Mouse (Mus musculus): ENCODE measurements around the gene Snrnp35.
"Not testable (repeated sequence)": the region's sequence is repeated elsewhere in the genome, so short reads cannot be mapped to it uniquely, and the experiment has no call there.

Gene Snrnp35

DNA sequence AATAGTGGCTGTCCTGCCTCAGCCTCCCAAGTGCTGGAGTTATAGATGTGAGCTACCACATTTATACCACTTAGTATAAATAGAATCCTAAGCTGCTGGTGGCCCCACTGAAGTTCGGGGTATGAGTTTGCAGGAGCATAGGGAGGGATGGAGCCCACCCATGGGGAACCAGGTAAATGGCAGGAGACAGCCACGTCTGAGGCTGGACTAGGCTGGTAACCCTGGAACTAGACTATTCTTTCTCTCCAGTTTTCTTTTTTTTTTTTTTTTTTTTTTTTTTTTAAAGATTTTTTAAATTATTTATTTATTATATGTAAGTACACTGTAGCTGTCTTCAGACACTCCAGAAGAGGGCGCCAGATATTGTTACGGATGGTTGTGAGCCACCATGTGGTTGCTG lies 17.1 kb downstream of the Snrnp35 start:
- not testable (repeated sequence) for DNase-seq (ENCODE audit: low read depth, low spot score)

DNA sequence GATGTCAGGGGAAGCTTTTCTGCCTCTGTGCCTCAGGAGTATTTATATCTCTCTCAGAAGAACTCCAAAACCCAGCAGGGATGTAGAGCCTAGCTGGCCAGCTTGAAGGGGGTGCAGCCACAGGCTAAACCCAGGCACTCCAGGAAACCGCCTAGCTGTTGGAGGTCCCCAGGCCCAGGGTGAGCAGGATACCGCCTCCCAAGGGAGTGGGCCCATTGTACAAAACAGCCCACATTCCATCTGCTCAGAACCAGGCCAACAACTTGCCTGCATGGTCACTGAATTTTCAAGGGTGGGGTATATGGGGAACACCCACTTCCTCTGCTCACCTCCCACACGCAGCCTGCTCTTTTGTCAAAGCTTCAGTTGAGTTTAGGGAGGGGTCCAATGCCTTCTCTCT lies 17.6 kb downstream of the Snrnp35 start:
- DNase-seq (ENCODE audit: low read depth, low spot score) = peak; percentile 46

DNA sequence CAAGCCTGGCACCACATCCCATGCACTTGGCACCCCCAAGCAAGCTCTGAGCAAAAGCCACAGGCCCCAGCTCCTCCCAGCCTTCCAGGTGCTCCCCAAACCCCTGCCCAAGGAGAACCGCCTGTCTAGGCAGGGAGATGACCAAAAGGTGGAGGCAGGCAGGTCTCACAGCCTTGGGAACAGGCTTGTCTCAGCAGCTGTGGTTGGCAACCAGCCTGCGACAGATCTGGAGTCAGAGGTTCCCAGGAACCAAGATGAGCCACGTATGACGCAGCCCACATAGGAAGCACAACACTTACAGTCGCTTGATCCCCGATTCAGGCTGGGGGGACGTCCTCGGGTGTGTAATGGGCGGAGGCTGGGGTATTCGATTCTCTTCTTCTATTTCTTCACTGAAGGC lies 18.6 kb downstream of the Snrnp35 start:
- no peak for DNase-seq (ENCODE audit: low read depth, low spot score)

DNA sequence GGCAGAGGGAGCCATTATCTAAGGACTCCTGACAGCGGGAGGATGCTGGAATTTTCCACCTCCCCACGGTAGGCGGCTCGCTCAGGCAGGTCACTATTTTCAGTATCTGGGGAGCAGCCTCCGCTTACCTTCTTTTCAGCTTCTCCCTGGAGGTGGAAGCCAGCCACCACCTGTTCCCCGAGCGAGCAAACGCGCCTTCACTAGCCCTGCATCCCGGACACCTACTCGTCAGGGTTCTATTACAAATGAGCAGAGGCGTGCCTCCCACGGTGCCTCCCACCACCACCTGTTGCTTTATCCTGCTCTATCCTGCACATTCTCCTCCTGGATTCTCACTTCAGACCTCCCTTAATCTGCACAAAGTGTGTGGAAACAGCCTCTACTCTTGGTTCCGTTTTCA lies 20.8 kb downstream of the Snrnp35 start:
- DNase-seq (ENCODE audit: low read depth, low spot score) = peak; percentile 41

DNA sequence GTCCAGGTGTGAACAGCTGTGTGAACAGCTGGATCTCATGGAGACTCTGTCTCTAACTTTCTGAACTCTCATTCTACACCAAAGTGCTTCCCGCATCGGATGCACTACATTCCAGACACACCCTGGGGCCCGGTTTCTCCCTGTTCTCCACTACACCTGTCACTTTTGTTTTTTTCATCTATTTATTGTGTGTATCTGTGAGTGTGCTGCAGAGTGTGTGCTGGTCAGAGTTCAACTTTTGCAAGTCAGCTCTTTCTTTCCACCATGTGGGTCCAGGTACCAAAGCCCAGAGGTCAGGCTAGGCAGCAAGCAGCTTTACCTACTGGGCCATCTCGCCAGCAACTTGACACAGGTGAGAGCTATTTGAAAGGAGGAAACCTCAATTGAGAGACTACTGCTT lies 22.3 kb downstream of the Snrnp35 start:
- no peak for DNase-seq (ENCODE audit: low read depth, low spot score)

DNA sequence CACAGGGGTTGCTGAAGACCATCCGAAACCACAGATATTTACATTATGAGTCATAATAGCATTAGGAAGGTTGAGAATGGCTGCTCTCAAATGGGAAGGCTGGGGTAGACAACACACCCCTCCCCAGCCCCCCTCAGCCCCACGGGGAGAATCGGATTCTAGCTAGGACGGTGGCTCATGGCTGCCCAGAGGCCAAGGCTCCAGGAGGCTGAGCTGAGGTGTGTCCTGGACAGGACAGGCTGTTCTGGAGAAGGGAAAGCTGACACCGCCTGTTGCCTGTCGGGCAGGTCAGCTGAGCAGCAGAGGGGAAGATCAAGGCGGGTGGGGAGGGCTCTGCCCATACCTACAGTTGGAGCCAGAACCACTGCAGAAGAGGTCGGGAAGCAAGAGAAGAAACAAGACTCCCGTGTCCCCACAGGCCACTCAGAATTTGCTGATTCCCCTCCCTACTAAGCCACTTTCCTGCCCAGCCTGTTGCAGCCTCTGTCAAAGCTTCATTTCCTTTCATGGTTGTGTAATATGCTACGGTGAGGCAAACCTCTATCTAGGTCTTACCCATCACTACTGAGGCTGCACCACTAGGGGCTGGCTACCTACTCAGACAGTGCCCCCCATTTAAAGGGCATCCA lies 23.9 kb downstream of the Snrnp35 start:
- DNase-seq (ENCODE audit: low read depth, low spot score) = no peak

DNA sequence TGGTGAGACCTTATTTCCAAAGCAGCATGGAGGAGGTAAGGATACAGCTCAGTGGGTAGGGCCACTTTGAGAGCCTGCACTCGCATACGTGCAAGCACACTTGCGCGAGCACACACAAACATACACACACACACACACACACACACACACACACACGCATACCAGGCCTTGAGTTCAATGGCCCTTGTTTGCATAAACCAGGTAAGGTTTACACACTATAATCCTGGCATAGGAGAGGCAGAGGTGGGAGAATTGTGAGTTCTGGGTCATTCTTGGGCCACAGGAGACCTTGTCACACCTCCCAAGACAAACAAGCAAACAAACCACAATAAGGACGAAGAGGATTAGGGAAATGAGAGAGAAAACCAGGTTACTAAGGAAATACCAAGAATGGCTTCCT lies 26.3 kb downstream of the Snrnp35 start:
- DNase-seq (ENCODE audit: low read depth, low spot score) = no peak

DNA sequence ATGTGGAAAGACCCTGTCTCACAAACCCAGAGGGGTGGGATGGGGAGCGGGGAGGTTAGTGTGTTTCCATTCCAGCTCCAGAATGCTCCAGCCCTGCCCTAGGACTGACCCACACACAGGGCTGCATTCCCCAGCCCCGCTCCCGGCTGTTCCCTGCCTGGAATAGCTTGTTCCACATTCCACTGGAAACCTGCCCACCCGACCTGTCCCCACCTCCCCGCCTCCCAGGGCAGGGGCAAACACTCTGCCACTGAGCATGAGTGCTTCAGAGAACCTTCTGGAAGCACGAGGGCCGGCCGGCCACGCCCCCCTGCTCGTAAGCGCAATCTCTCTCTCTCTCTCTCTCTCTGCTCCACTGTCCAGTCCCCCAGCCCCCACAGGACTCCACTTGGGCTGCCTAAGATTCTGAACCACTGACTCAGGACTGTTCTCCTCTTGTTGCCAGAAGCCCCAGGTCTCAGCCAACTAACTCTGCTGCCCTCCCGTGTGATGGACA lies 26.9 kb downstream of the Snrnp35 start:
- peak; percentile 21 for DNase-seq (ENCODE audit: low read depth, low spot score)

DNA sequence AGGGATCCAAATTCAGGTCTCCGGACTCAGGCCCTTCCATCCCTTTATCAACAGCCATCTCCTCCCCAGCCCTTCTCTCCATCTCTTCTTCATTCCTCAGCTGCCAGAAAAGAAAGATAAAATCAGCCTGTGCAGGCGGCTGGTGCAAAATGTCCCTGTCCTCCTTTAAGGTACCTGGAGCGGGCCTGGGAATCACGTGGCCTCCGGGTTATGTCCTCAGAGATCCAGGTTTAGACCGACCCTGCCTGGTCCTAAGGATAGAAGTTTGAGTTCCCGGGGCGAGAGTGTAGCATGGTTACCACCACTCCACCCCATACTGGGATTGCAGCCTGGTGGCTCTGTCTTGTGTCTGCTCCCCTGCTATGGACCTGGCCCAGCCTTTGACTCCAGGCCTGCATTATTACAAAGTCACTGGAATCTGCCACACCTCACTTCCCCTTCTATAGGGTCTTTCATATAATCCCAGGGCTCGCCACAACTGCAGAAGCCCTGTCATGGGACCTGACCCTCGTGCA lies 27.7 kb downstream of the Snrnp35 start:
- DNase-seq (ENCODE audit: low read depth, low spot score) = peak; percentile 55

DNA sequence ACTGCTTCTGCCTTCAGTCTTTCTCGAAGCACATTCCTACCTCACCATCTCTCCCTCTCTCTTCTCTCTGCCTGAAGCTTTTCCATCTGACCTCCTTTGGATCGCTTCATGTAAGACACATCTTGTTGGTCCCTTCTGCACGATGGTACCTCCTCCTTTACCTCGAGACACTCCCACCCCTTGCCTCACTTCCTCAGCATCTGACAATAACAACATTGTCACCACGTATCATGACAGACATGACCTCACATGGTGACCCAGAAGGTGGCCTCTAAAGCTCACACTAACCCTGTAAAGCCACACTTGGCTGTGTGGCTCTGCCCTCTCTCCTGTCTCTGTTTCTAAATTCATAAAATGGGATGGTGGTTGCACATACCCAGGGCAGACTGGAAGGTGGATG lies 32.9 kb downstream of the Snrnp35 start:
- no peak for DNase-seq (ENCODE audit: low read depth, low spot score)

DNA sequence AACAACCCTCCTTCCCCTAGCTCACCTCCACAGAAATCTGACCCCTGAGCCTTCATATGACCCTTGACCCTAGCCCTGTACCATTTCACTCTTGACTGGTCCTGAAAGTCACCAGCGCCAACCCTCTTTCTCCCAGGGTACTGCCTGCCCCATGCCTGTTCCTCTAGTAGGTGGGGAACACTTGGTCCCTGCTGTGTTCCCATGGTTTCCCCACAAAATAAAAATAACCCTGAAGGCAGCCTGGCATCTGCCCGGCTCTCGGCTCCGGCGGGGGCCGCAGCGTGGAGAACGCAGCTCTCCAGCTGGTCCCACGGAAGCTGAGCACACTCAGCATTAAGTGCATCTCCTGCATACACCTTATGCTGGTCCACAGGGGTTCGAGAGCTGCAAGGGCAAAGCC lies 35.7 kb downstream of the Snrnp35 start:
- no peak for DNase-seq (ENCODE audit: low read depth, low spot score)

DNA sequence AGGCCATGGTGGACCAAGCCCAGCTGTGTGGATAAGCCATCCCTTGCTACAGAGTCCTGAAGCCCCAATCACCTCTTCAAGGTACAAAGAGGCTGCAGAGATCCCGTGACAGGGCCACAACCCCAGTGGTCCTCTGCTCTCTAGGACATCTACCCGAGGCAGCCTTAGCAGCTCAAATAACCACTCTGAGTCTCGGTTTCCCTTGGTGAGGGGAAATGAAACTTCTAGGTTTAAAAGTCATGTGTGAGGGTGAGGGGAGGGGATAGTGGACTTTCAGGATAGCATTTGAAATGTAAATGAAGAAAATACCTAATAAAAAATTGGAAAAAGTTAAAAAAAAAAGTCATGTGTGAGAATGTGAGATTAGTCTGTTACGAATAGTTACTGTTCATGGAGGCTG lies 38.7 kb downstream of the Snrnp35 start:
- DNase-seq (ENCODE audit: low read depth, low spot score) = no peak

DNA sequence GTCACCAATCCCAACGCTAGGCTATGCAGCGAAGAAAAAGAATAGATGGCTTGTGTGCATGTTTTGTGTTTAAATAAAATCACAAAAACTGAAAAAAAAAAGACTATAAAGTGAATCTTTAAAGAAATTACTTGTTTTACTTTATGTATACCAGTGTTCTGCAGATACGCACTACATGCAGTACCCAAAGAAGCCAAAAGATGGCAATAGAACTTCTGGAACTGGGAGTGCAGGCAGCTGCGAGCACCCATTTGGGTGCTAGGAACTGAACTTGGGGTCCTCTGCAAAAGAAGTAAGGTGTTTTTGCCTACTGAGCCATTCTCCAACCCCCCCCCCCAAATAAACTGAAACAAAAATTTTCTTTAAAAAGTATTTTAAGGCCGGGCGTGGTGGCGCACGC lies 40.1 kb downstream of the Snrnp35 start:
- DNase-seq (ENCODE audit: low read depth, low spot score) = peak; percentile 49

DNA sequence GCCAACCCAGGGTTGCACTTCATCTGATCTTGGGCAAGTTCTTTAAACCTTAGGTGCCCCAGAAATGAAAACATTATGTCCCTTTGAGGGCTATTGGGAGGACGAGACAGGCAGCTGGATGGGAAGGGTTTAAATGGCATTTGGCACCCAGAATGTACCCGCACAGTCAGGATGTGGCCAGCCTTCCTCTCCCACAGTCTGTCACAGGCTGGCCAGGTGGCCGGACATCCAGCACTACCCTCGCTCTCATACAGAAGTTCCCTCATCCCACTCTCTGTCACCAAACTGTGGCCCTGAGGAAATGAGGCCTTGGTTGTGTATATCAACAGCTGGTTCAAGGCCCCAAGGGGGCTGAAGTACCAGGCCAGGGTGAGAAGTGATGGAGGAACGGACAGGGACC lies 42.0 kb downstream of the Snrnp35 start:
- DNase-seq (ENCODE audit: low read depth, low spot score) = no peak

DNA sequence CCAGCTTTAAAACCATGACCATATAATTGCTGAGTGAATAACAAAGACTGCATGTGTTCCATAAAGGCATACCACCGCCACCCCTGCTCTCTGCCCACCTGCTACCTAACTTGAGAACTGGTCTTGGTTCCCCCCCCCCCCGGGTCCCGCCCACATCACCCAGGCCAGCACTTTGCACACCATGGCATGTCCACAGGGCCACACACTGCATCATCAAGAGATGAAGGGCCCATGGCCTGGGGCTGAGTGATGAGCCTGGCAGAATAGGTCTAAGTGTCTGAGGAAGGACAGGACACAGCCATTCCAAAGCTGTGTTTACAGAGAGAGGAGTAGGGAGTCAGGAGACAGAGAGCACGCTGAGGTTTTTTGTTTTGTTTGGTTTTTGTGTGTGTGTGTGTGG lies 45.4 kb downstream of the Snrnp35 start:
- DNase-seq (ENCODE audit: low read depth, low spot score) = no peak

DNA sequence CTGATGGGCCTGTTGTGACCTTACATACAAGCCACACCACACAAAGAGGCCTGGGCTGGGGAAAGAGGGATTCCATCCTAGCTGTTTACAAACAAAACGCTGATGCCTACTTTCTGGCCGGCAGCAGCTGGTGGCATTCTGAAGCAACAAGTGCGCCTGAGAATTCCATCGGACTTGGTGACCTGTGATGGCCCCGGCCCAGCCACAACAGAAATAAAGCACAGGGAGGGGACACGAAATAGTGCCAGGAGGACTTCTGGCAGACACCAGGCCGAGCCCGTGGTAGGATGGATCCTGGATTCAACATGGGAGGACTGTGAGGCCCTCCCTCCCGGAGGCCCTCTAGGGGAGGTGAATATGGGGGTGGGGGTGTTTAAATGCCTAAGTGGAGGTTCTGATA lies 45.9 kb downstream of the Snrnp35 start:
- DNase-seq (ENCODE audit: low read depth, low spot score) = no peak

DNA sequence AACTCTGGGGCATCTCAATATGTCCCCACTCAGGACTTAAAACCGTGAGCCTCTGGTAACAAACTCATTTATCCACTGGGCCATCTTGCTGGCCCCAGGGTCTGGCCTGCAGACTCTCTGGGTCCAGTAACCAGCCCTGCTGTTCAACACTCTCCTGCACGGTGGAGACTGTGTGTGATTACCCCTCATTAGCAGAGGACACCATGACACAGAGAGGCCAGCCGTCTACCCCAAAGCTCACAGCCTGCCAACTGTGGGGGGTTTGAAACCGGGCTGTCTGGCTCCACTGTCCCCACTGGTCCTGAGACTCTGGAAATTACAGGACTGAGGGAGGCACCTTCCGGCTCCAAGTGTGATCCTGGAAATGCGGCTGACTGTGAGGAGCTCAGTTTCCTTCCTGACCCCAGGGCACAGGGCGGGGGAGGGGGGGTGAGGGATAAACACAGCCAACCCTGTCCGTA lies 46.3 kb downstream of the Snrnp35 start:
- no peak for DNase-seq (ENCODE audit: low read depth, low spot score)

DNA sequence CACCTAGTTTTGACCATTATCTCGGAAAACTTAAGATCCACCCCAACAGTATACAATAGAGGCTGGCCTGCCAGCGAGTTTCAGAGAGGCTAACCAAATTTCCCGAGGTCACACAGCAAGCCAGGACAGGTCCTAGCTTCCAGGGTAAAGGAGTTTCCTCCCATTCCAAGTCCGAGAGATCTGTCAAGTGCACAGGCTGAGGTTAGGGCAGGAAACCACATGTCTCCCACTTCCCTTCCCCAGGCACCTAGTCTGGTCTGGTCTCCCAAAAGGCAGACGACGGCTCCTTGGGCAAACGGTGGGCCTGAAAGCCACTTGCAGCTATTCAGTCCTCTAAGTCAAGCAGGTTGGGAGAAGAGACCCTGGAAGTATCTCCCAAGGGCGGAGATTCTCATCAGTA lies 46.8 kb downstream of the Snrnp35 start:
- DNase-seq (ENCODE audit: low read depth, low spot score) = no peak

DNA sequence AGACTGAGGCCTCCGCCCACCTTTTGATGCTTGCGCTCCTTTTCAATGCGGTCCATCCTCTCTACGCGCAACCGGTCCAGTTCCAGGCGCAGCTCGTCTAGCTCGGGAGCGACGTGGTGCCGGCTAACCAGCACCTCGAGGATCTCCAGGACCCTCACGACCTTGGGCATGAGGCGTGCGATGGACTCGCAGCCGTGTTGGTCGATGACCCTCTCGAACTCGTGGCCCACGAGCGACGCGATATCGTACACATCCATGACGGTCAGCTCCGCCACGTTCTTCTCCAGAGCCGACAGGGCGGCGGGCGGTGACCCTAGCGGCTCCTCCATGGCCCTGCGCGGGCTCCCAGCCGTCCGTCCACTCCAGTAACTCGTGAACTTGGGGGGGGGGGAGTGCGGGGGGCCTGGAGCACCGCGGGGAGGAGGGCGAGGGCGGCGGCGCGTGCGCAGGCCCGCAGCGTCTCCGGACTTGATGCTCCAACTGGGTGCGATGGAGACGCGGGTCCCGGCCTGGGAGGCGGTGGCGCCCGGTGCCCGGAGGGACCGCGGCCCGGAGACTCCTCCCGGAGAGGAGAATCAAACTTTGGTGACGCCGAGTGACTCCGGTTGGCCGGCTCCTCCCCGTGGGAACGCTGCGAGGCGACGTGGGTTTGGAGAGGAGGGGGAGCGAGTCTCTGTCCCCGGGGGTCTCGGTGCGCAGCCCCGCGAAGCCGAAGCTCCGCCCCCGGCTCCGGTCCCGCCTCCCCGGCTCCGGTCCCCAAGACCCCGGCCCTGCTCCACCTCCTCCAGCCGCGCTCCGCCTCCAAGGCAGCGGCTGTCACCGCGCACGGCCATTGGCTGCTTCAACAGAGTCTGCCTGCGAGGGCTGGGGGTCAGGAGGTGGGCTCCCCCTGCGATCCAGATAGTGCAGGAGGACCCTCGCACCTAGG lies 48.0 kb downstream of the Snrnp35 start, which contains the start of gene Rilpl1:
TSS of gene Rilpl1 (minus strand) at position 737 of the 928 bp plus-strand sequence.
- DNase-seq (ENCODE audit: low read depth, low spot score) = peak; percentile 71

DNA sequence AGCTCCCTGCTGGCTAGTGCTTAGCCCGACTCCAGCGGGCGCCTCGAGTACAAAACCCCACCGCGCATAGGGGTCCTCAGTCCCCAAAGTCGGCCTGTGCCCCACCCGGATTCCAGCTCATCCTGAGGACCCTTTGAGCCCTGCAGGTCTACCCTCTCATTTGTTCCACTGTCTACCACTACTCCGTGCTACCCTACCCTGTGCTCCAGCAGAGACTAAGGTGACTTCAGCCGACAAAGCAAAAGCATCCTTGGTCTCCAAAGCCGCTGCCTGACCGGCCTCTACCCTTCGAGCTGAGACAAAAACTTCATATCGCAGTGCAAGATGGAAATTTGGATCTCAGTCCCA lies 48.6 kb downstream of the Snrnp35 start:
- no peak for DNase-seq (ENCODE audit: low read depth, low spot score)

DNA sequence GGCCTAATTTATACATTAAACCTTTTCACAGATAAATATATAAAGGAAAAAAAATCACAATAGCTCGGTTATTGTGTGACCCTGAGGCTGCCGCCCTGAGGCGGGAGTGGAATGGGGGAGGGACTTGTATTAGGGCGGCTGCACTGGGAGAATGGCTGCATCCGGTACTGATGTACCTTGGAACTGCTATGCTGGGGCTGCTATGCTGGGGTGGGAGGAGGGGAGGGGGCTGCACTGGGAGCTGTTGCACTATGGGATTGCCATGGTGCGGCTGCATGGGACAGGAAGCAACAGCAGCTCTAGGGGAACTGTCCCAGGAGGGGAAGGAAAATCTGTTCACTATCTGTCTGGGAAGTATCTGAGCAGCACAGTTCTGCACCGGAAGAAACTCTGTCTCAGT lies 49.5 kb downstream of the Snrnp35 start:
- DNase-seq (ENCODE audit: low read depth, low spot score) = peak; percentile 71

DNA sequence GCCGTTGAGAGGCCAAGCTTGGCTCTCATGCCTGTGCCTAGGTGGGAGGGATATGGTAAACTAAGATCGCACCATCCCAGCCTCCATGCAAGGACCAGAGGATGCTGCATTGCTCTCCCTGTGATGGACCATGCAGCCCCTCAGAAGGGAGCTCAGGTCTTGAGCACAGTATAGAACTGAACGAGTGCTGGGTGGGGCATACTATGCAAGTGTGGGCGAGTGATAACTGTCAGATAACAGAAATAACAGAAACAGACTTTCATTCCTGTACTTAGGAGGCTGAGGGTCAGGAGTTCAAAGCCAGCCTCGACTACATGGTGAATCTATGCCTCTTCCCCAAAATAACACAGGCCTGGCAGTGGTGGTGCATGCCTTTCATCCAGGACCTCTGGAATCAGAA lies 52.1 kb downstream of the Snrnp35 start:
- DNase-seq (ENCODE audit: low read depth, low spot score) = no peak

DNA sequence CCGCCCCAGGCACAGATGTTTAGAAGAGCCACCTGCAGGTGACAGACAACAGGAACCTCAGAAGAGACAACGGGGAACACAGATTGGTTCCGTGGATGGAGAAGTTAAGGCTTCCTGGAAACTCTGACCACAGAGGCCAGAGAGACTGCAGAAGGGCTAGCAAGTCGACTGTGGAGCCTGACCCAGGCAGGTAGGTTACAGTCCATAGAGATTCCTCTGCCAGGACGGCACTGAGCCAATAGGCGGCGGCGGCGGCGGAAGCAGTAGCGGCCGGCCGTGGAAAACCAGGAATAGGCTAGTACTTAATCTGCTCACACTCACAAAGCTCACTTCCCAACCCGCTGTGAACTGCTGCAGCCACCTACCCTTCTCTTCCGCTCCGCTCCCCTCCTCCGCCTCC lies 53.8 kb downstream of the Snrnp35 start:
- DNase-seq (ENCODE audit: low read depth, low spot score) = peak; percentile 62
